Mouse (Mus musculus): ENCODE measurements at regions not wholly inside any gene's neighbourhood (a gene's known extent, or its start where the extent isn't known, plus 50 kb on each side); places are given as distances from the start of the nearest gene placed in this dataset.

GRCm38 (mm10) chr1:77140906-77141305, 374.0 kb downstream of the Epha4 start:
- intact Hi-C loops (cut with DNase I): no loop called here

GRCm38 (mm10) chr1:77148052-77148451, 366.8 kb downstream of the Epha4 start:
- intact Hi-C loops (cut with DNase I): no loop called here

- intact Hi-C loops (cut with DNase I): no loop called here
Observed at GRCm38 (mm10) chr1:77168316-77168715, 346.6 kb downstream of the Epha4 start.

- intact Hi-C loops (cut with DNase I): no loop called here
Observed at GRCm38 (mm10) chr1:77172463-77172862, 342.4 kb downstream of the Epha4 start.

GRCm38 (mm10) chr1:77174801-77175200, 340.1 kb downstream of the Epha4 start:
- intact Hi-C loops (cut with DNase I): no loop called here

- intact Hi-C loops (cut with DNase I): no loop called here
Observed at GRCm38 (mm10) chr1:77175214-77175613, 339.7 kb downstream of the Epha4 start.

- intact Hi-C loops (cut with DNase I): no loop called here
Observed at GRCm38 (mm10) chr1:77176516-77176915, 338.4 kb downstream of the Epha4 start.

- intact Hi-C loops (cut with DNase I): no loop called here
Observed at GRCm38 (mm10) chr1:77183965-77184364, 330.9 kb downstream of the Epha4 start.

- intact Hi-C loops (cut with DNase I): no loop called here
Observed at GRCm38 (mm10) chr1:77190141-77190540, 324.7 kb downstream of the Epha4 start.

GRCm38 (mm10) chr1:77201321-77201917, 313.5 kb downstream of the Epha4 start:
- intact Hi-C loops (cut with DNase I): no loop called here

GRCm38 (mm10) chr1:77202948-77203347, 311.9 kb downstream of the Epha4 start:
- intact Hi-C loops (cut with DNase I): no loop called here

- intact Hi-C loops (cut with DNase I): no loop called here
Observed at GRCm38 (mm10) chr1:77206535-77206934, 308.4 kb downstream of the Epha4 start.

GRCm38 (mm10) chr1:77209395-77209794, 305.5 kb downstream of the Epha4 start:
- intact Hi-C loops (cut with DNase I): no loop called here

GRCm38 (mm10) chr1:77213462-77214098, 301.3 kb downstream of the Epha4 start:
- intact Hi-C loops (cut with DNase I): no loop called here

- intact Hi-C loops (cut with DNase I): no loop called here
Observed at GRCm38 (mm10) chr1:77219488-77220321, 295.2 kb downstream of the Epha4 start.

GRCm38 (mm10) chr1:77220322-77220590, 294.6 kb downstream of the Epha4 start:
- intact Hi-C loops (cut with DNase I): no loop called here

GRCm38 (mm10) chr1:77220783-77221182, 294.1 kb downstream of the Epha4 start:
- intact Hi-C loops (cut with DNase I): no loop called here

GRCm38 (mm10) chr1:77221900-77222299, 293.0 kb downstream of the Epha4 start:
- intact Hi-C loops (cut with DNase I): no loop called here

- intact Hi-C loops (cut with DNase I): no loop called here
Observed at GRCm38 (mm10) chr1:77226546-77226945, 288.3 kb downstream of the Epha4 start.

- intact Hi-C loops (cut with DNase I): no loop called here
Observed at GRCm38 (mm10) chr1:77226991-77227515, 287.8 kb downstream of the Epha4 start.

GRCm38 (mm10) chr1:77227800-77228199, 287.1 kb downstream of the Epha4 start:
- intact Hi-C loops (cut with DNase I): no loop called here

GRCm38 (mm10) chr1:77229561-77229960, 285.3 kb downstream of the Epha4 start:
- intact Hi-C loops (cut with DNase I): no loop called here
